Mouse (Mus musculus) liver, embryonic 16.5 days (tissue): ENCODE measurements around the gene Dolpp1. TPM values are rescaled to one million over a fixed set of nuclear protein-coding genes. Genes with fewer than 3 reads are reported as not detected.

Experiments
- ATAC-seq: fragments of 200-750 bp; cut with Nextera tagmentation; 2 replicates; pipeline ENCODE4 v1.8.0; 2017; ENCODE audit warnings: low read depth, mild to moderate bottlenecking, moderate number of reproducible peaks, moderate library complexity
- H3K27ac ChIP-seq: fragments of 300-500 bp; sonication (generic); 2 replicates; pipeline ENCODE4 v1.5.1; 2014; ENCODE audit warnings: mild to moderate bottlenecking, low read length
- H3K27me3 ChIP-seq: fragments of 300-500 bp; sonication (generic); 2 replicates; pipeline ENCODE4 v1.6.1; 2014; ENCODE audit warnings: low read depth, low read length, mixed read lengths; ENCODE audit not compliant: control insufficient read depth, insufficient read depth
- H3K36me3 ChIP-seq: fragments of 300-500 bp; sonication (generic); 2 replicates; pipeline ENCODE4 v1.6.1; 2014; ENCODE audit warnings: mild to moderate bottlenecking; ENCODE audit not compliant: control insufficient read depth, insufficient read depth
- H3K4me1 ChIP-seq: fragments of 300-500 bp; sonication (generic); 2 replicates; pipeline ENCODE4 v1.6.1; 2014; ENCODE audit warnings: low read depth, low read length, mixed read lengths; ENCODE audit not compliant: control insufficient read depth
- H3K4me2 ChIP-seq: fragments of 300-500 bp; sonication (generic); 2 replicates; pipeline ENCODE4 v1.6.1; 2014; ENCODE audit warnings: low read depth, low read length, mixed read lengths
- H3K4me3 ChIP-seq: fragments of 300-500 bp; sonication (generic); 2 replicates; pipeline ENCODE4 v1.5.1; 2014; ENCODE audit warnings: low read depth, mild to moderate bottlenecking, low read length
- H3K9ac ChIP-seq: fragments of 300-500 bp; sonication (generic); 2 replicates; pipeline ENCODE4 v1.6.1; 2014; ENCODE audit warnings: low read depth, low read length
- H3K9me3 ChIP-seq: fragments of 300-500 bp; sonication (generic); replicated peaks from 2 replicates; pipeline ENCODE4 v1.6.1; 2016; ENCODE audit warnings: low read length; ENCODE audit not compliant: control insufficient read depth
- WGBS: fragments of 180-500 bp; shearing (Covaris S2); extraction: QIAGEN DNeasy Blood & Tissue Kit; methylation state at CpG from one replicate; pipeline ENCODE4 v1.1.7; 2014; ENCODE audit not compliant: insufficient replicate concordance; 5-methylcytosine and 5-hydroxymethylcytosine counted together
- polyA plus RNA-seq: library from polyadenylated mRNA; unstranded; fragments of >200 nt; fragmentation: Nextera tagmentation; extraction: Ambion mirVana; gene quantifications from 2 replicates; pipeline ENCODE4 v1.2.1, GENCODE M21; 2015

The Dolpp1 gene
- polyA plus RNA-seq, 1 experiment from 2014 or later: 16.5 TPM

GRCm38 (mm10) chr2:30371544-30371943 lies 20.5 kb upstream of the Dolpp1 start:
- Histone ChIP-seq H3K9me3 (no peaks in the 10 kb centered on the region), H3K27me3 (no peaks in the 10 kb centered on the region), H3K9ac (no peak overlapping the region), H3K27ac (no peak overlapping the region), H3K4me3 (no peak overlapping the region), H3K36me3 (peaks cover 18% of the 10 kb centered on the region), H3K4me2 (no peak overlapping the region), H3K4me1 (no peaks in the 10 kb centered on the region)
- ATAC-seq: no peak
- WGBS: 87% methylated on average over 8 of the region's 8 CpGs

GRCm38 (mm10) chr2:30372726-30373125 lies 19.3 kb upstream of the Dolpp1 start:
- H3K27me3 ChIP-seq: no peaks in the 10 kb centered on the region
- WGBS: 86% methylated on average over 5 of the region's 5 CpGs
- H3K36me3 ChIP-seq: peaks cover 18% of the 10 kb centered on the region

DNA sequence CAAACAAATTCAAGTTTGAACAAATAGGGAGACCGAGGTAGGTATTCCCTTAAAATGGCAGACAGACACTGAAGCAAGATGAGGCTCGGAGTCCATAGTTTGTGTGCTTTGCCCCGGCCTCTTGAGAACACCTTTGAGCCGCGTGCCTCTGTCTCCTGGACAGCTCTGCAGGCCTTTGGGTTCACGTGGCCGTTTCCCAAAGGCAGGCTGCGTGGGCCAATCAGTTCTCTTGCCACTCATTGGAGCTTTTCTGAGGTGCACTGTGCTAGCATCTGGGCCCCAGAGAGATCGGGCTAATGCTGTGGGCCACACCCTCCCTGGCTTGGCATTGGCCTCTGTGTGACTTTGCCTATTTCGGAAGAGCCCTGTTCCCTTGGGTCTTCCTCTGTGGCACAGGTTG lies 16.2 kb upstream of the Dolpp1 start:
- no peaks in the 10 kb centered on the region for H3K9me3 ChIP-seq
- H3K4me2 ChIP-seq: no peak overlapping the region
- peaks cover 8% of the 10 kb centered on the region for H3K36me3 ChIP-seq
- H3K27me3 ChIP-seq: no peaks in the 10 kb centered on the region
- H3K4me3 ChIP-seq: no peak overlapping the region
- no peak overlapping the region for H3K9ac ChIP-seq
- H3K4me1 ChIP-seq: peaks cover 16% of the 10 kb centered on the region
- no peak overlapping the region for H3K27ac ChIP-seq
- 78% methylated on average over 10 of the region's 10 CpGs for WGBS
- no peak for ATAC-seq

More at GRCm38 (mm10) chr2:30372726-30373125, 19.3 kb upstream of the Dolpp1 start:
- Histone ChIP-seq H3K9me3 (no peaks in the 10 kb centered on the region), H3K9ac (no peak overlapping the region), H3K4me2 (no peak overlapping the region), H3K4me1 (no peaks in the 10 kb centered on the region), H3K4me3 (no peak overlapping the region), H3K27ac (no peak overlapping the region)
- ATAC-seq: no peak

- Histone ChIP-seq H3K4me2 (no peak overlapping the region), H3K36me3 (peaks cover 7% of the 10 kb centered on the region), H3K27ac (no peak overlapping the region), H3K9me3 (no peaks in the 10 kb centered on the region), H3K9ac (no peak overlapping the region), H3K27me3 (no peaks in the 10 kb centered on the region), H3K4me3 (no peak overlapping the region), H3K4me1 (peaks cover 27% of the 10 kb centered on the region)
- no peak for ATAC-seq
- WGBS: 67% methylated on average over 5 of the region's 5 CpGs
Measured at GRCm38 (mm10) chr2:30377721-30378120, 14.3 kb upstream of the Dolpp1 start.

- 0 out of 2 replicates have a peak, but pooled peaks have one; percentile 35 for ATAC-seq
- Histone ChIP-seq H3K27me3 (no peaks in the 10 kb centered on the region), H3K9me3 (no peaks in the 10 kb centered on the region), H3K4me2 (no peak overlapping the region), H3K4me1 (peaks cover 27% of the 10 kb centered on the region), H3K9ac (no peak overlapping the region), H3K4me3 (no peak overlapping the region), H3K36me3 (0 out of 2 replicates have a peak, but pooled peaks cover 2% of the 10 kb centered on the region), H3K27ac (no peak overlapping the region)
- 67% methylated on average over 7 of the region's 7 CpGs for WGBS
Measured at GRCm38 (mm10) chr2:30379307-30379706, 12.7 kb upstream of the Dolpp1 start.

DNA sequence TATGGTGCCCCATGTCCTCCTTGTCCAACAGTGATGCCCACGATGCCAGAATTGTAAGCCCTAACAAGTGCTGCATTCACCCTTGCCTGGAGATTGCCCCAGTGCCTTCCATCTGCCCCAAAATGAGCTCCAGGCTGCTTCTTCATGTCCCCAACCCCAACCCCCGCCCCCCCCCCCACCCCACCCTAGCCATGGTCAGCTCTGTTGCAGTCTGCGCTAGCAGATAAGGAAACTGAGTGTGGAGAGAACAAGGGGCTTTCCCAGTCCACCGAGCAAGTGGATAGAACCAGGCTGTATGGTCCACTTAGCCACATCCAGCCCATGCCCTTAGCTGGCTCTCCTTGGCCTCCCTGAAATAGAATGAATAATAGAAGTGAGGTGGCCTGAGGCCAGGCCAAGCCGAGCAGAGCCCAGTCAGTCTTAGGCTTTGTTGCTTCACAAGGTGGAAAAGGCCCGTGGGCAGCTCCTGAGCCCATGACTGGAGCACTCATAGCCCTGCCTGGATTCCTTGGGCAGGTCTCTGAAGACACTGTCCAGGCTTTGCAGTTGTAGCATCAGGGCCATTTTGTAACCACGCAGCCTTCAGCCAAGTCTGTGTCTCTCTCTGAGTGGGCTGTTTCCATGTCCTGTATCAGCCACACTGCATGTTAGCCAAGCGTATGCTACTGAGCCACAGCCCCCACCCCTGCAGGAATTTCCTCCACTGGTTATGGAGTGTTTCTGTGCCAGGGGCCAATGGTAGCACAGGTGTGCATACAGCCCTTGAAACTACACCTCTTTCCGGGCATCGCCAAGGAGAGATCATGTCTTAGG lies 11.3 kb upstream of the Dolpp1 start:
- ATAC-seq: peak; percentile 42; the same call in 1 of the 2 replicates
- Histone ChIP-seq H3K9me3 (no peaks in the 10 kb centered on the region), H3K4me2 (no peak overlapping the region; the same call in 1 of the 2 replicates), H3K4me3 (no peak overlapping the region), H3K27me3 (no peaks in the 10 kb centered on the region), H3K27ac (peak overlapping the region; percentile 35; the same call in 1 of the 2 replicates), H3K9ac (no peak overlapping the region), H3K4me1 (peaks cover 27% of the 10 kb centered on the region), H3K36me3 (0 out of 2 replicates have a peak, but pooled peaks cover 2% of the 10 kb centered on the region)
- WGBS: 67% methylated on average over 10 of the region's 10 CpGs

GRCm38 (mm10) chr2:30381377-30381725 lies 10.7 kb upstream of the Dolpp1 start:
- no peaks in the 10 kb centered on the region for H3K9me3 ChIP-seq
- WGBS: 48% methylated on average over 4 of the region's 4 CpGs
- peaks cover 27% of the 10 kb centered on the region for H3K4me1 ChIP-seq
- no peak overlapping the region for H3K27ac ChIP-seq
- no peaks in the 10 kb centered on the region for H3K27me3 ChIP-seq
- H3K36me3 ChIP-seq: 0 out of 2 replicates have a peak, but pooled peaks cover 2% of the 10 kb centered on the region
- H3K4me3 ChIP-seq: no peak overlapping the region
- no peak overlapping the region for H3K4me2 ChIP-seq
- peak; percentile 45 for ATAC-seq
- H3K9ac ChIP-seq: no peak overlapping the region

DNA sequence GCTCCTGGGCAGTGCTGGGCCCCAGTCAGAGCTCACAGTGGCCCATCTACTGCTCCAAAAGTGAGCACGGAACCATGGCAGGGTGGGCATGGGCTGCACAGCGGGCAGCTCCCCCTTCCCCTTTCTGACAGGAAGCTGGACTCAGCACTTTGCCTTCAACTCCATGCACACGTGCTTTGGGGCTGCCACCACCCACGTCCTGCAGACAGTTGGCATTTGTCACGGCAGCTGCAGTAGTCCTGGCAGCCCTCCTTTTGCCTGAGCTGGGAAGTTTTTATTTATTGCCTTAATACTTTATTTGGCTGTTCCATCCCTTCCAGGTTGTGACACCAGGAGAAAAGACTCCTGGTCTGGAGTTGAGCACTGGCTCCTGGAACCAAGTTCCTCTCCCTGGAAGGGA lies 7.2 kb upstream of the Dolpp1 start:
- Histone ChIP-seq H3K27me3 (no peaks in the 10 kb centered on the region), H3K4me1 (peaks cover 22% of the 10 kb centered on the region), H3K9me3 (0 out of 2 replicates have a peak, but pooled peaks cover 2% of the 10 kb centered on the region), H3K36me3 (0 out of 2 replicates have a peak, but pooled peaks cover 2% of the 10 kb centered on the region), H3K4me3 (no peak overlapping the region), H3K9ac (no peak overlapping the region), H3K4me2 (no peak overlapping the region), H3K27ac (no peak overlapping the region)
- no peak for ATAC-seq
- WGBS: 58% methylated on average over 5 of the region's 5 CpGs

DNA sequence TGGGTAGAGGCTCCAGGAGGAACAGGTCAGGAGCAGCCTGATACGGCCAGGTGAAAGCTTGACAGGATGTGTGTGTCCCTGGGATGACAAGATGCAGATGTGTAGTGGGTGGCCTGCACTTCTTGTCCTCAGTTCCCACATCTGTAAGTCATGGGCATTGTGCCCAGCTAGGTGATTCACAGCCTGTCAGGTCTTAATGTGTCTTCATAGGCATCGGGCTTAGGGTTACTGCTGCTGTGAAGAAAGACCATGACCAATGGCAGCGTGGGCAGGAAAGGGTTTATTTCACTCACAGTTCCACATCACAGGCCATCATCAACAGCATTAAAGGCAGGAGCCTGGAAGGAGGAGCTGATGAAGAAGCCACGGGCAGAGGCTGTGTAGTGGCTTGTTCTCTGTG lies 6.5 kb upstream of the Dolpp1 start:
- Histone ChIP-seq H3K9ac (no peak overlapping the region), H3K27ac (no peak overlapping the region), H3K36me3 (0 out of 2 replicates have a peak, but pooled peaks cover 2% of the 10 kb centered on the region), H3K4me2 (no peak overlapping the region), H3K9me3 (0 out of 2 replicates have a peak, but pooled peaks cover 2% of the 10 kb centered on the region), H3K4me3 (no peak overlapping the region), H3K27me3 (no peaks in the 10 kb centered on the region), H3K4me1 (peaks cover 14% of the 10 kb centered on the region)
- ATAC-seq: no peak
- WGBS: 75% methylated on average over 4 of the region's 4 CpGs
